Mouse (Mus musculus) right cerebral cortex, adult 2 months (tissue): ENCODE measurements at regions not wholly inside any gene's neighbourhood (a gene's known extent, or its start where the extent isn't known, plus 50 kb on each side); places are given as distances from the start of the nearest gene placed in this dataset.

ENCODE experiments used
- DNase-seq, 2 experiments: peaks; one replicate each; pipeline ENCODE4 v3.0.0; 2021 to 2022; ENCODE audit warnings: low spot score in 2 of 2

DNA sequence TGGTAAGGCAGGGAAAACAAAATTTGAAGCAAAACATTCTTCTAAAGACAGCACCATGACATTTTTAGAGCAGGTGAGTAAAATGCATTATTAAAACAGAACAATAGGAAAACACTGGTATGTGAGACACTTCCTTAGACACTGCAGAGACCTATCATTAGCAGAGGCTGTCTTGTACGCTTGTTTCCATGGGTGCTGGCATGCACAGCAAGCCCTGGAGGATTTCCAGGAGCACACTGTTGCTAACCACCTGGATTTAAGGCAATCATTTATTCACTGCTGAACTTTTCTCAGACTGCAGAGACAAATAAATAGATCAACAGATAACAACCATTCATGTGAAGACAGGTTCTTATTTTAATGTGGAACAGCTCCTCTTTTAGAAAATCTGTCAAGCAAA is 127.7 kb downstream of the Pros1 start:
- no peak for DNase-seq

- DNase-seq: no peak
Observed at GRCm38 (mm10) chr16:62982558-62982957, 128.5 kb downstream of the Pros1 start.

DNA sequence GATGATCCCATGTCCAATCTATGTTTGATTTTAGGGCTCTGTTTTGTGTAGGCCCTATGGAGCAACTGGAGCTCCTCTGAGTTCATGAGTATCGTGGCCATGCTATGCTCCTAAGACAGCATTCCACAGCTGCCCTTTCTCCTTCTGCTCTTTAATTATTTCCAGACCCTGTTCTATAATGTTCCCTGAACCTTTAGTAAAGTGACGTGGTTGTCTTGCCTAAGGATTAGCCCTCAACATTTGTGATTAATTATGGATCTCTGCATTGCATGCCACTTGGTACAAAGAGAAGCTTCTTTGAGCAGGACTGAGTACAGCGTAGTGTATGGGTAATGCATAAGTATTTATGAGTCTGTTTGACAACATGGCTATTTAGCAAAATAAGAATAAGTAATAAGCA is 141.4 kb downstream of the Pros1 start:
- DNase-seq: no peak

DNA sequence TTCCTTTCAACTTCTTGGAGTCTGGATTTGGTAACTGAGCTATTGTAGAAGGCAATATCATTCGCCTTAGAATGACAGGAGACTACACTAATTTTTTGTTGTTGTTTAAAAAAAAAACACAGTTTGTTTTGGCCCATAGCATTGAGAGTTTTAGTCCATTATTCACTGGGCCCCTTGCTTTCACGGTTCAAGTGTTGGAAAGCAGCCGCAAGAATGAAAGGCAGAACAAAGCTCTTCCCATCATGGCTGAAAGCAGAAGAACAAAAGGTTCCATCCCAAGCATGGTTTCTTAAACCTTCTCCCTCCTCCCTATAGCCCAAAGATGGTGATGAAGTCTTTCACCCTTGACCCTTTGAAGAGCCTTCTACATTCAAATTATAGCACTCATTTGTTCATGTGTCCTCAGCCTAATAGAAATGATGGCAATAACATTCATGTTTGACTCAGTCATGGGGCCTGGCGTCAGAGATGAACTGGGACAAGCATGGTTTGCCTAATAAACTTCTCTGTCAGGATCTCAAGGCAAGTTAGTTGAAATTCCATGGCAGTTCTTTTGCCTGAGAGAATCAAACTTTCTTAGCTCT is 157.1 kb downstream of the Pros1 start:
- DNase-seq: no peak

GRCm38 (mm10) chr16:63014453-63014852 is 160.3 kb downstream of the Pros1 start:
- peak in 1 of 2 experiments; percentile 11 for DNase-seq

DNA sequence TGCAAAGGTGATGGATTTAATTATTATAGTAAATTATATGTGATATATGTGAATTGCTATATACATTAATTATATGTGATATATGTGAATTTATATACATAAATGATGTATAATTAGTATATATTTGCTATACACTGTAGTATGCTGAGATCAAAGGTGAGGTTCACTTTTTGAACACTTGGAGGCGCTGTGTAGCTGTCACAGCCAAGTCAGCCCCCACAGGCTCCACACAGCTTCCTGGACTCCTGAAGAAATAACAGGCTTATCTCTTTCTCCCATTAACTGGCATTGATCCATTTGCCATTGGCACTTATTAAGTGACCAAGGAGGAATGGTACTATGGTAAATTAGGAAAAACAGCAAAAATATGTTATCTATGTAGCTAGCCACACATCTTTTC is 162.0 kb downstream of the Pros1 start:
- DNase-seq: no peak

GRCm38 (mm10) chr16:63016658-63017057 is 162.6 kb downstream of the Pros1 start:
- DNase-seq: no peak

DNA sequence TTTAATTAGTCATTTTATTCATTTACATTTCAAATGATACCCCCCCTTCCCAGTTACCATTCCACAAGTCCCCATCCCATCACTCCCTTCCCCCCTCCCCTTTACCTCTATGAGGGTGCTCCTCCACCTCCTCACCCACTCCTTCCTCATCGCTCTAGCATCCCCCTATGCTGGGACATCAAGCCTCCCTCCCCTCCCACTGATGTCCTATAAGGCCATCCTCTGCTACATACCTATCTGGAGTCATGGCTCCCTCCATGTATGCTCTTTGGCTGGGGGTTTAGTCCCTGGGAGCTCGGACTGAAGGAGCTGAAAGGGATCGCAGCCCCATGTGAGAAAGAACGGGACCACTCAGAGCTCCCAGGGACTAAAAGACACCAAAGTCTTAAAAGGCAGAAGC is 176.3 kb downstream of the Pros1 start:
- DNase-seq: no peak

- DNase-seq: no peak
Observed at GRCm38 (mm10) chr16:63031035-63031434, 176.9 kb downstream of the Pros1 start.

DNA sequence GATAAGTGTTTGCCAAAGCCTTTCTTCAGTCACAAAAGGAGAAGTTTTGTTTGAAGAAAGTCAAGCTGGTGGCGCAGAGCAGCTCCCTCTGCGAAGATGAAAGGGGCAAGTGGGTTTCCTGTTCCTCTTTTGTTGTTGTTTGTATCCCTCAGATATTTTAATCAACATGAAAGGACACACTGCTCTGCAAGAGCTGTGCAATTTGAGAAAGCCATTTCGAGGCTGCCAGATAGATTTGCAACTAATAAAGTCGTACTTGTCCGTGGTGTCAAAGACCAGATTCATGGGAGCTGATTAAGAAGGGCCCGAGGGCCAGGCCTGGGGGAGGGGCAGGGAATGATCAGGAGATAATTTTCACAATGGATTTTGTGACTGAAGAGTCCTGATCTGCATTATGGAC is 177.7 kb downstream of the Pros1 start:
- no peak for DNase-seq

GRCm38 (mm10) chr16:63049100-63049499 is 195.0 kb downstream of the Pros1 start:
- DNase-seq: no peak

- DNase-seq: no peak
Observed at GRCm38 (mm10) chr16:63062883-63063282, 208.8 kb downstream of the Pros1 start.

DNA sequence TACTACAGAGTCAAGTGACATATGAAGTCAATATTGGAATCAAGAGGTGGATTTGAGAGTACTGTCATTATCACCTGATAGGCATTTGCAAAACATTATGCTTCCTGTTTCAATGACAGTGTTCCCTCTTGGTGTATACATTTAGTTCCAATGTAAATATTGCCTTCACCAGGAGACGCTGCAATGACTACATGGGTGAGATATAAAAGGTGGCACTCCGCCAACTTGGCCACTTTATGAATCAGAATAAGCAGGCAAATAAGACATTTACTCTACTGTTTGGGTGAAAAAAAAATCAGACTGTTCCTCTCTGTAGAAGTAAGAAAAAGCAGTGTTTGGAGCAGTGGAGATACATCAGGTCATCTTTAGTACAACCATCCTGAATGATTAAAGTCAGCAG is 215.9 kb downstream of the Pros1 start:
- no peak for DNase-seq

- no peak for DNase-seq
Observed at GRCm38 (mm10) chr16:63075814-63076213, 221.7 kb downstream of the Pros1 start.

DNA sequence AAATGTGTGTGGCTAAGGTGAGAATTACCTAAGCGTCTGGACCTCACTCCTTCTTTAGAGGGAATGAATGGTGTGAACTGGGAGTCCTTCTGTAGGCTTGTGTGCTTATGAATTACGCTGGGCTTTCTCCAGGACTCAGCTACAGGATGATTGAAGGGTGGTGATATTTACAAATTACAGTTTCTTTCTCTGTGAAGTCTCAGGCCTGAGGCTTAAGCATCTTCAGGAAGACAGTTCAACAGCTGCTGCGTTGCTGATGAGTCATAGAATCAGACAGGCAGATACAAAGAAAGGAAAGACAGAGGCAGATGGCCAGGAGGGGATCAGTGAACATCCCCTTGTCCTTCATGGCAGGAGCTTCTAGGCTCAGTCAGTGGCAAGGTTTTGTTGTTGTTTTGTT is 227.3 kb downstream of the Pros1 start:
- DNase-seq: no peak

DNA sequence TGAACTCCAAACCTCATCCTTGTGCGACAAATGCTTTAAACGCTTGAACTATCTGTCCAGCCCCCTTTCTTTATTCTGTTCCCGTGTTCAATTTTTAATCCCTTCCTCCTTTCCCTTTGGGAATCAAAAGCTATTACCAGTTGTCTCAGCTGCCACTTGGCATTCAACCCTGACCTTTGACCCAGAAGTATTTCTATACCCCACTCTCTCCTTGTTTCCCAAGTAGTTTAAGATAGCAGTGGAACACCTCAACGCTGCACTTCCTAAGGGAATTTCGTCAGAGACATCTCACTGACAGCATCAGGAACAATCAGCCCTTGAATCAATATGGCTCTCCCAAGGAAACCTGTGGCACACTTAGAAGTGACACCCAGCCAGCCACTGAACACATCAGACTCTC is 229.1 kb downstream of the Pros1 start:
- DNase-seq: no peak

- no peak for DNase-seq
Observed at GRCm38 (mm10) chr16:63084021-63084756, 230.1 kb downstream of the Pros1 start.

GRCm38 (mm10) chr16:63086086-63086796 is 232.1 kb downstream of the Pros1 start:
- no peak for DNase-seq

DNA sequence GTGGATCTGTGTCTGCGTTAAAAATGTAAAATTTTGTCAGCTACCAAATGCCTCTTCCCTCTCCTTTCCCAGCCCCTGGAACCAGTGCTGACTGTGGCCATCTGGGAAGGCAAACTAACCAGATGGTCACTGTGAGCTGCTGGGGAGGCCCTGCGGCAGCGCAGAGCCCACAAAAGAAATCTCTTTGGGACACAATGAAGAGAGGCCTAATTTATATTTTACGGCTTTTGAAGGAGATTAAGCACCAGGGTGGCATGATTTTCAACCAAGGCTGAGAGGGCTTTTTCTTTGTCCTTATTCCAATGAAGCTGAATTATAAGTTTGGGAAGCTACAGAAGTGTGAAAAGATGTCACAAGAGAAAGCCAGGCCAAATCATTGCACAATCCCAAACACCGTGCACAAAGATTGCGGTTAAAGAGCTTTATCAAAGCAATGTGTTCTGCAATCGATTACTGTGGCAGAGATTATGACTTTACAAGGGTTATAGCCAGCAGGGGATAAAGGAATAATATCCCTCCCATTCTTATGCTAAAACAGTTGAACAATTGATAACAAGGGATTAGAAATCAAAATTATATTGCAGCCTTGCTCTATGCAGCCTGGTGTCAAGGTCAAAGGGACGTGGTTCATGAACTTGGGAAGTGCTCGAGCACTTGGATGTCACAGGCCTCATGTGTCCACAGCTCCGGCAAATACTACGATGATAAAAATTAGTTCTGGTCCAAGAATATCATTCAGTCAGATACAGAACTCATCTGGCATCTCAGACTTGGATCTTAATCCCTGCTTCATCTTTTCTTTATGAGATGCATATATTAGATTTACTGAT is 237.6 kb downstream of the Pros1 start:
- DNase-seq: peak; percentile 30 to 38

DNA sequence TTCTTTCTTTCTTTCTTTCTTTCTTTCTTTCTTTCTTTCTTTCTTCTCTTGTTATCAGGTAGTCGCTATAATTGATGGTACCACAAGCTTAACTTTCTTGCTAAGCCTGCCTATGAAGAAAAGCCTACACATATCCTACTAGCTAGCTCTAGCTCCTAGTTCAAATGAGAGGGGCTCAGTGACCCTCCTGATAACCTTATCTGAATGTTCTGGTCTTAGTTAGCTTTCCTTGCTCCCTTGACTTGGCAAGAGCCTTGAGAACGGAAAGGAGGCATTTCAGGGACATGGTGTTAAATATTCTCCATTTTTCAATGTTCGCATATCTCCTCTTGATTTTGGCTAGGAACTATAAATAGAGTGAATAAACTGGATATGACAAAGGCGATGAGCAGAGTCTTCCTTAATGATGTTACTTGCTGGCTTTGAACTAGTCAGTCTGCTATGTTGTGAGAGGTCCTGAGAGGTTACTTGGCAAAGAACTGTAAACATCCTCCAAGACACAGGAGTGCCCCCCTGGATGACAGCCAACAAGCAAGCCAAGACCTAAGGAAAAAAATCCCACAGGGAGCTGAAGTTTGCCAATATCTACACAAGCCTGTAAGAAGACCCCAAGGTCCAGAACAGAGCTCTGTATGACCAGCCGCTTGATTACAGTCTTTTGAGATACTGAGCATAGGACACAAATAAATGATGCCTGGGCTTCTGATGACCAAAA is 240.2 kb downstream of the Pros1 start:
- DNase-seq: no peak

GRCm38 (mm10) chr16:63102362-63102761 is 248.3 kb downstream of the Pros1 start:
- DNase-seq: no peak

DNA sequence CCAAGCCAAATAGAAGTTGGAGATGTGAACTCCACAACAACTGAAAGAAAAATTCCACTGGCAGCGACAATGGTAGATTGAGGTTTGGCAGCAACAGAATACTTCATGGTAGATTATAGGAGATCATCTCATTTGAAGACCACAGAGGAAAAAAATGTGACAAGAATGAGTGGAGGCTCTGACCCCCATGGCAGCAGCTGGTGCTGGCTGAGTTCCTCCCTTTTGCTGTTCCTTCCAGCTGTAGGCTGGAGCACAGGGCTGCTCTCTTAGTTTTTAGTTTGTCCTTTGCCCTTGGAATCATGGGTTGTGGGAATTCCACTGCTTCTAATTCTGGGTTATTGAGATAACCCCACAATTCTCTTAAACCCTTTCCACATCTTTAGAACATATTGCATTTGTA is 248.8 kb downstream of the Pros1 start:
- no peak for DNase-seq
